Mouse (Mus musculus): ENCODE data around the gene Scgb1b24.

The Scgb1b24 gene

DNA sequence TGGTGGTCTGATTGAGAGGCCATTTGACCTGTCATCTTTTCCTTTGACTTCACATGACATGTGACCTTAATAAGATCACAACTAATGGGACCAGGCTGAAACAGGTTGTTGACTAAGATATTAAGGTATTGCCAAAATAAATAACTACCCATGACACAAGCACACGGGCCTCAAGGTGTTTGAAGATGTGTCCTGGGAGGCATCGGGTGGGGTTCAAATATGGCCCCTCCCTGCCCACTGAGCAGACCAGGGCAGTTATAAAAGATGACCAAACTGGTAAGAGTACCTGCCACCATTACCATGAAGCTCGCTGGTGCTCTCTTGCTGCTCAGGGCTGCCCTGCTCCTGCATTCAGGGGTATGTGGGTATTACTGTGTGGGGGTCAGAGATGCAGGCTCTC, at the start of gene Scgb1b24:
Gene Scgb1b24, plus strand, starts transcription at position 301 of the 400 bp plus-strand sequence.
- DNase-seq = no peak

DNA sequence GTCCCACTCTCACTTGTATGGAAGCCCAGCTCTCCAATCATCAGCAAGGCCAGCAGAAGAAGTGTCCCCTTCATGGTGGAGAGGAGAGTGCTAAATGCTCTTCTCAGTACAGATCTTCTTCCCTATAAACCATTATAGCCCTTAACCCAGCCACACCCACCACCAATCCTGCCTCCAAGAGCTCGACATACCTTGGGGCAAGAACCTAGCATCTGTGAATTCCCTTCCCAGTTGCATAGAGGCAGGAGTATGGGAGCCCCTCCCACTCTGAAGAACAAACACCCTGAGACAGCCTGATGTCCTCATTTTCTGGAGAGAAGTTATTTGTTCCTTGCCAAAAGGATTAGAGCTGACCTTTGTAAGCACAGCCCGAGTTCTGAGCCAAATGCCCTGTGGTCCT, 4.4 kb upstream of the Scgb1b24 start, which contains the start of gene Scgb2b24:
Gene Scgb2b24, minus strand, starts transcription at position 101 of the 400 bp plus-strand sequence.
- no peak for DNase-seq
